Mouse (Mus musculus): ENCODE data around the gene Rnf135.

GRCm38 (mm10) chr11:80168611-80169249 lies 14.9 kb upstream of the Rnf135 start:
- TF ChIP-seq ZNF384 (IDR thresholded peaks at IDR 0.05; ENCODE audit: low read depth, low read length): no peak
- no peak for TF ChIP-seq ZMIZ1 (IDR thresholded peaks at IDR 0.05; ENCODE audit: low read depth, low read length)

Measured in CH12.LX (cell line).